Mouse (Mus musculus) CH12.LX (cell line): ENCODE data around the gene Ggact.

ENCODE experiments used
- CTCF ChIP-seq, 2 experiments: IDR thresholded peaks in 1 of 2; conservative IDR thresholded peaks in 1 of 2; 2 replicates each; pipeline ENCODE4 v1.5.1; 2011 to 2012; ENCODE audit warnings: low read depth in 2 of 2, low read length in 2 of 2, improper control_type of control experiment in 1 of 2, inconsistent platforms in 1 of 2, mild to moderate bottlenecking in 1 of 2, moderate library complexity in 1 of 2
- HCFC1 ChIP-seq: IDR thresholded peaks from 2 replicates; pipeline ENCODE4 v1.6.1; 2012; ENCODE audit warnings: low read depth, mild to moderate bottlenecking, inconsistent platforms, low read length, improper control_type of control experiment
- KAT2A ChIP-seq: IDR thresholded peaks from 2 replicates; pipeline ENCODE4 v1.6.1; 2012; ENCODE audit warnings: low read length, improper control_type of control experiment, inconsistent platforms; ENCODE audit not compliant: insufficient replicate concordance
- NELFE ChIP-seq: IDR thresholded peaks from 2 replicates; pipeline ENCODE4 v1.6.1; 2011; ENCODE audit warnings: low read depth, low read length, improper control_type of control experiment
- RAD21 ChIP-seq: IDR thresholded peaks from 2 replicates; pipeline ENCODE4 v1.6.1; 2011; ENCODE audit warnings: low read depth, mild to moderate bottlenecking, low read length, improper control_type of control experiment, moderate library complexity
- RCOR1 ChIP-seq: conservative IDR thresholded peaks from 2 replicates; pipeline ENCODE4 v1.6.1; 2012; ENCODE audit warnings: low read depth, mild to moderate bottlenecking, inconsistent platforms, low read length, improper control_type of control experiment
- SIN3A ChIP-seq: IDR thresholded peaks from 2 replicates; pipeline ENCODE4 v1.6.1; 2012; ENCODE audit warnings: low read length, improper control_type of control experiment, inconsistent platforms
- ZKSCAN1 ChIP-seq: IDR thresholded peaks from 2 replicates; pipeline ENCODE4 v1.6.1; 2012; ENCODE audit warnings: low read depth, inconsistent platforms, low read length, improper control_type of control experiment, borderline replicate concordance
- ZMIZ1 ChIP-seq: IDR thresholded peaks from 2 replicates; pipeline ENCODE4 v1.6.1; 2012; ENCODE audit warnings: low read depth, mild to moderate bottlenecking, inconsistent platforms, low read length, improper control_type of control experiment

DNA sequence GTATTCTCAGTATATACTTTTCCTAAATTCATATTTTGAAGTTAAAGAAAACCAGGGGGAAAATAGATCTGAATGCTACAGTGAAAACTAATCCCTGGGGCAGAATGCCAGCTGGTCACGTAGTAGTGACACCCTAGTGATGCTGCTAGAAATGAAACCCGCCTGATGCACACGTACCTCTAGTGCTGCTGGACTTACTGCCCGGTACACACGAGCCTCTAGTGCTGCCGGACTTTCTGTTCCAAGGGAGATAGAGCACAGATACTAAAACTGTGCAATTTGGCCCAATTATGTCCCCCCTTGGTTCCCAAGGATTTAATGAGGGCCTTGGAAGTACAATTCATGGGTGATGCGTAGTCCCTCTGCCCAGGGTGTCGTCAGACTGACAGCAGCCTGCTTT, 38.5 kb downstream of the Ggact start:
- TF ChIP-seq RAD21 (no peak), CTCF (conservative IDR thresholded peaks at IDR 0.05 in 1 of 2, IDR thresholded peaks at IDR 0.05 in 1 of 2; ENCODE audit: low read depth in 2 of 2, low read length in 2 of 2) (no peak), SIN3A (no peak), ZMIZ1 (no peak), RCOR1 (no peak), ZKSCAN1 (no peak), NELFE (no peak), HCFC1 (no peak), KAT2A (no peak)
